Mouse (Mus musculus) NIH3T3 (cell line): Measurements from ENCODE around the gene Gm9837.

Source experiments
- DNase-seq: peaks from one replicate; pipeline ENCODE4 v3.0.0-alpha.2; 2012; ENCODE audit warnings: low read depth

The Gm9837 gene

DNA sequence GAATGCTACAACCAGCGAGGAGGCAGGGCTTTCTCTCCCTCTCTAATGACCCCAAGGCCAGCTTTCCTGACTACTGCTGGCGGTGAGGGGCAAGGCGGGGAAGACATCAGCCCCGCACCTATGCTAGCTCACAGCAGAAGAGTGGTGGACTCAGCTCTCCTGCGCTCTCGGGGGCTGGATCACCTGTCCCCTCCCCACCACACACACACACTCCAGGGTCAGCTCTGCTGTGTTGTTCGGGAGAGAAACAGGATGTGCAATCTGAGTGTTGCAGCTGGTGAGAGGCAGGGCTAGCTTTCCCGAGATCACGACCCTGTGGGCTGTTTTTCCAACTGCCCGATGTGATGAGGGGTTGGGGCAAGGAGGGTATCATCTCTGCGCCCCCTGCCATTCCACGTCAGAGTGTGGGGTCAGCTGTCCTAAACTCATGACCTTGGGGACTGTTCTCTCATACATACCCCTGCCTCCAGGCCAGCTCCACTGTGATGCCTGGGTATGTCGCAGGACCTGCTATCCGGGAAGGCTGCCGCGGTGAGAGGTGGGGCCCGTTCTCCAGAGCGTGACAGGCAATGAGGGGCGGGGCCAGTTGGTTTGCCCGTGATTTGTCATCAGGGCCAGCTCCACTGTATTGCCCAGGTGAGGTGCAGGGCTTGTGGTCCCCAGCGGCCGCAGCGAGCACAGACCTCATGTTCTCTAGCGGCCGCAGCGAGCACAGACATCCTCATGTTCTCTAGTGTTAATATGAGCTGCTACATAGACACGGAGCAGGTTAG is 16.7 kb upstream of the Gm9837 start:
- DNase-seq: no peak

DNA sequence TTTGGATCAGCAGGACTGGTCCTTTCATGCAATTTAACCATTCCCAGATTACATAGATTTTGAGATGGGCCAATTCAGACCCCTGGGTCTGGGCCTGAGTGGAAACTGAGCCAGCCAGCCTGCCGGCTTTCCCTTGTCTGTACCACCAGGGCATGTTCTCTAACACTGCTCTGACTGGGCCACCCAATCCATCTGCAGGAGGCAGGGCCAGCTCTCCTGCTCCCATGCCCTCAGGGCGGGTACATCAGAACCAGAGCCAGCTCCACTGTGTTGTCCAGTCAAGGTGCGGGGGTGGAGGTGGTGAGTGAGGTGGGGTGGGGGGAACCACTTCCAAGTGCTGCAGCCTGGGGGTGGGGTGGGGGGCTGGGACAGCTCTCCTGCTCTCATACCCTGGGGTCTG is 16.1 kb upstream of the Gm9837 start:
- no peak for DNase-seq

DNA sequence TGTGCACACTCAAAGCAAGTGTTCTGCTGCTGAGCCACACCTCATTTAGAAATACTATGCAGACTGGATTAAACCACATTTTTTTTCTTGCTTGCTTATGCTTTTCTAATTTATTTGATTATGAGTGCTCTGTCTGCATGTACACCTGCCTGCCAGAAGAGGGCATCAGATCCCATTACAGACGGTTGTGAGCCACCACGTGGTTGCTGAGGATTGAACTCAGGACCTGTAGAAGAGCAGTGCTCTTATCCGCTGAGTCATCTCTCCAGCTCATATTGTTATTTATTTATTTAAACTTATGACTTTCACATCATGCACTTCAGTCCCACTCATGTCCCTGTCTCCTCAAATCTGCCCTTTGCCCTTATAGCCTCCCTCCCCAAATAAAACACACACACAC is 15.4 kb upstream of the Gm9837 start:
- no peak for DNase-seq

DNA sequence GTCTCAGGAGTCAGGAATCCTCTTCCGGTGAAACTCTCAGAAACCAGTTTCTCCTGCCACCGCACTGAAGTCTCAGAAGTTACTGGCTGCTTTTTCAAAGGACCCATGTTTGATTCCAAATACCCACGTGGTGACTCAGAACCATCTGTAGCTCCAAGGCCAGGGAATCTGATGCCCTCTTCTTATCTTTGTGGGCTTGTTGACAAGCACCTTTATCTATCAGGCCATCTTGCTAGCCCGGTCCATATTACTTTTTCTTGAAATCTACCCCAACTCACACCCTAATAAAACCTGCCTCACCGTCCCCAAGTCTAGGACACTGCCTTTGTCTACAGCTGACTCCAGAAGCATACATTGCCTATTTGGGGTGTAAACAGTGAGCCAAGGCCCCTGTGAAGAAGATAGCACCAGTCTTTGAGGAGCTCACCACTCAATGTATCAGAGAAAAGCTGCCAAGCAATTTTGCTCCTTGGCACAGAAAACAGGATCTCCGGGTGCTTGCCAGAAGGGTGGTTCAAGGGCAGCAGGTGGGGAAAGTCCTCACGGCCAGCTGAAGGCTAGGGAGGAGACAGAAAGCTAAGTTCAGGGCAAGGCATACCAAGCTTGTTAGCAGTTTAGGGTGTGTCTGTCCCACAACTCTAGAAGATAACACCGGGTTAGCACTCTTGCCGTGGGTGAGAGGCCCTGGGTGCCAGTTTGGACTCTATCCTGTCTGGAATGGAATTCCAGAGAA is 13.0 kb upstream of the Gm9837 start:
- DNase-seq: no peak

DNA sequence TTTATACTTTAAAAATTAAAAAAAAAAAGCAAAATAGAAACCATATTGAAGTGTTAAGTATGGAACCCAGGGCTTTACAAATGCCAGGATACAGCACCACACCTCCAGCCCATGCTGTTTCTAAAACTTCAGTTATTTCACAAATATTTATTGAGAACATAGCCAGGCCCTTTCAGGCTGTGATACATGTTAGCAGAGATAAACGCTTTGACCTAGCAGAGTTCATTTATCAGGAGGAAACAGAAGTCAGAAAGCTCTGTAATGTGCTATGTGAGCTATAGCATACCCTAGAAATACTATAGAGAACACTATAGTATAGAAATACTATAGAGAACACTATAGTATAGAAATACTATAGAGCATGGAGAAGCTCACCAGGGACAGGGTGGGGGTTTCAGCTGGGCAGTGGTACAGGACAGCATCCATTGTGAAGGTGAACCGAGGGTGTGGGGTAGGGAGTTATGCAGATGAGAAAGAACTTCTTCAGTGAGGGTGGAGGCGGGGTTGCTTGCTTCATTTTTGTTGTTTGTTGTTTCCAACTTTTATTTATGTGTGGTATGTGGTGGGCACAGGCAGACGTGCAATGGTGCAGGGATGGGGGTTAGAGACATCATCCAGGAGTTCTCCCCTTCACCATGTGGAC is 10.9 kb upstream of the Gm9837 start:
- no peak for DNase-seq

DNA sequence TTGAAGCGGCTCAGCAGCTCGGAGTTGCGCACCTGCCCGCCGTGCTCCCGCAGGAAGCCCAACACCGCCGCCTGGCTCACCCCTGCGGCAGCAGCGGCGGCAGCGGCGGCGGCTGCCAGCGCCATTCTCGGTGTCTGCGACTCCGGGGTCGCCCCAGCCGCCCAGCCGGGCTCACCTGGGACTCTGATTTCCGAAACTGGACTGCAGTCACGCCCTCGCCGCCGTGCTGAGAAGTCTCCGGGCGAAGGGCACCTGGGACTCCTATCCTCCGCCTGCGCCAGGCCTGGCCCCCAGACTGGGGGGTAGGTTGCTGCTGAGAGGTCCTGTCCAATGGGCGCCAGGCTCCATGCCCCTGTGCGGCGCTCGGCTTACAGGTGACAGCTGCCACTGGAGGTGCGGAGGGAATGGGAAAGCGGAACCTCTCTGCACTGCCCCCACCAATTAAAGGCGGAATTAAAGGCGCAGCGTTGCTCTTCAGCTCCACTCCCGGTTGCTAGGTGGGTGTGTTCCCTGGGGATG is 9.6 kb upstream of the Gm9837 start, which contains the start of the genes Gm9945 and Sowaha:
Gm9945 (plus strand) TSS at position 384 of the 519 bp plus-strand sequence.
Sowaha (minus strand) TSS at position 492 of the 519 bp plus-strand sequence.
- no peak for DNase-seq

DNA sequence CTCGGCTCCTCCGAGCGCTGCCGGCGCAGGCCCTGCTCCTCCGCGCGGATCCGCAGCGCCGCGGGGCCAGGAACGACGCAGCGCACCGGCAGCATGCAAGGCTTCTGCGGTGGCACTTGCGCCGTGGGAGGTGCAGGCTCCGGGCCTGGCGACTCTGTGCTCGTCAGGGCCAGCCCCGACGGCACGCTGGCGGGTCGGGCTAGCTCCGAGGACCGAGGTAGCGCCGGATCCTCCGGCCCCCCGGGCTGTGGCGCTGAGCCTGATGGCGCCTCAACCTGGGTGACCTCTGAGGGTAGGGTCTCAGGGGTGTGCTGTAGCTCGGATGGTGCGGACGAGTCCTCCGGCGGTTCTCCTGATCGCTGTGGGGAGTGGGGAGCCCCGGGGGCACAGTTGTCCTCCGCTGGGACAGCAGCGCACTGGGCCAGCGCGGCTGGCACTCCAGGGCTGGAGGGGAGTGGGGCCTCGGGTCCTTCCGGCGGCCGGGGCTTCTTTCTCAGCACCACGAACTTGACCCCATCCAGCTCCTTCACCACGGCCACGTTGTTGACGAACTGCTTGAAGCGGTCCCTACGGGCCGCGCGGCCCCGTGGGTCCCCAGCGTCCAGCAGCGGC is 9.0 kb upstream of the Gm9837 start:
- DNase-seq: no peak

GRCm38 (mm10) chr11:53478383-53479170 is 8.3 kb upstream of the Gm9837 start:
- DNase-seq: no peak

- no peak for DNase-seq
These were observed 7.6 kb upstream of the Gm9837 start for GRCm38 (mm10) chr11:53477833-53478232.

- DNase-seq: no peak
These were observed 5.3 kb upstream of the Gm9837 start for GRCm38 (mm10) chr11:53475620-53476019.

DNA sequence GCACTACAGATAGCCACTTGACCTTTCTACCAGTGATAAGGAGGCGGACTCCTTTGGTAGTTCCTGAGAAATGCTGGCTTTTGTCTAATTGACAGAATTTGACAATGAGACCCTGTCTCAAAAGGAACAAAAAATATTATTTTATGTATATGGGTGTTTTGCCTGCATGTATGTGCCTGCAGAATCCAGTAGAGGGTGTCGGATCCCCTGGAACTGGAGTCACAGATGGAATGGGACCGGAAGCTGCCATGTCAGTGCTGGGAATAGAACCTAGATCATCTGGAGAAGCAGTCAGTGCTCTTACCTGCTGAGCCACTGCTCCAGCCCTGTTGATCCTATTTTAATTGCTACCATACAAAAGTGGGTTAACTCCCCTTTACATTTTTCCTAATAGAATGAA is 2.4 kb upstream of the Gm9837 start:
- DNase-seq: peak; percentile 41

DNA sequence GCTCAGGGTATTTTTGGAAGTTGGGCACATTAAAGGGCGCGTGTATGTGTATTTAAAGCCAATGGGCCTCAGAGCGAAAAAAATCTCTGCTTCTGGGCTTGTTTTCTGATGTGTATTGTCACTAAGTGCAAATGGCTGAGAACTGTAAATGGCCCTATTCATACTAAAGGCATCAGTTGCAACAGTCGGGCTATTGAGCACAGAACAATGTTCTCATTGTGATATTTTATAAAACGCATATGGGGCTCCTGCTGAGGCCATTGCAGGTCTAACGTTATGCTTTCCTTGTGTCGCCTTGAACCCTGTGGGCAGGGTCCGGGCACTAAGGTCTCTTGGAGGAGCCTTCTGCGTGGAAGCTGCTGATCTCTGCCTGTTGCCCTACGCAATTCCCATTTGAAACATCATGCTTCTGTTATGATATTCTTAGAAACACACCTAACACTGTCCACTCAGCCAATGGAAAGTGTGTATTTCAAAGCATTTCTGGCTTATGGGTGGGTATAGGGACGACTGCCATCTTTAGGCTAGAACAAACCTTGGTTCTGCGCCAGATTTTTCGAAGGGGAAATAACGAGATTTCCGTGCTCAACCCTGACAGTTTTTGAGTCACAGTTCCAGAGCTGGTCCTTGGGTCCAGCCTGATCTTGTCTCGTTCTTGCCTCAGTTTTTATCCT is 848 bp downstream of the Gm9837 start:
- DNase-seq: no peak

GRCm38 (mm10) chr11:53466231-53466971 is 3.9 kb downstream of the Gm9837 start:
- no peak for DNase-seq

- no peak for DNase-seq
These were observed 6.5 kb downstream of the Gm9837 start for GRCm38 (mm10) chr11:53463551-53464424.

GRCm38 (mm10) chr11:53461727-53462126 is 8.6 kb downstream of the Gm9837 start:
- no peak for DNase-seq

GRCm38 (mm10) chr11:53460192-53460591 is 10.1 kb downstream of the Gm9837 start:
- DNase-seq: peak; percentile 78

GRCm38 (mm10) chr11:53458996-53459395 is 11.3 kb downstream of the Gm9837 start:
- no peak for DNase-seq

GRCm38 (mm10) chr11:53457372-53457954 is 12.8 kb downstream of the Gm9837 start:
- DNase-seq: peak; percentile 37
